ENCODE assay signal across 8 mouse cellular contexts in genomic region chr3:56962248-56963013, GRCm38 (mm10).
A peak's percentile ranks its signal among the peaks of the same experiment; 100 is the strongest.
DNase-seq lines count a peak whose midpoint lies in the region; ATAC-seq and TF ChIP-seq lines count a peak whose summit lies in the region.

No protein-coding gene starts in this region.

- H3K4me1 ChIP-seq in neural tube, embryonic 11.5 days (ENCODE audit: control insufficient read depth, insufficient read depth, low read length): peaks cover under 1% of the 10 kb centered on the region; the same call in 1 of the 2 replicates
- 0 out of 2 replicates have a peak, but pooled peaks cover 3% of the 10 kb centered on the region for H3K4me1 ChIP-seq in forebrain, embryonic 11.5 days (replicated peaks; ENCODE audit: control insufficient read depth, insufficient read depth, low read length)

- WGBS in neural tube, embryonic 11.5 days: 43% methylated on average over 3 of the region's 3 CpGs
- 19% methylated on average over 3 of the region's 3 CpGs for WGBS in forebrain, embryonic 11.5 days

- H3K4me2 ChIP-seq in neural tube, embryonic 11.5 days (ENCODE audit: low read depth): no peak overlapping the region
- no peak overlapping the region for H3K4me2 ChIP-seq in forebrain, embryonic 11.5 days (ENCODE audit: low read depth, low read length, severe bottlenecking)
- H3K4me2 ChIP-seq in myocyte (ENCODE audit: low read depth): peak overlapping the region; percentile 80

- no peak for TF ChIP-seq POLR2A in myocyte (IDR thresholded peaks at IDR 0.05; ENCODE audit: insufficient read length, low read depth)

- H3K4me3 ChIP-seq in neural tube, embryonic 11.5 days (ENCODE audit: low read depth, low read length): no peak overlapping the region
- no peak overlapping the region for H3K4me3 ChIP-seq in forebrain, embryonic 11.5 days (ENCODE audit: low read depth, low read length)
- no peak overlapping the region for H3K4me3 ChIP-seq in myocyte

- ATAC-seq in neural tube, embryonic 11.5 days (ENCODE audit: insufficient read depth, low FRiP score, low TSS enrichment): peak; percentile 83
- ATAC-seq in forebrain, embryonic 11.5 days (replicated peaks; ENCODE audit: low FRiP score): peak; percentile 90
- no peak for ATAC-seq in megakaryocyte progenitor cell, adult 5-6 weeks (replicated peaks; ENCODE audit: poor library complexity)
- no peak for ATAC-seq in inflammation-experienced regulatory T-cells, adult 6 months

- H3K27ac ChIP-seq in neural tube, embryonic 11.5 days (ENCODE audit: low read depth, low read length): no peak overlapping the region
- no peak overlapping the region for H3K27ac ChIP-seq in forebrain, embryonic 11.5 days (ENCODE audit: low read depth, low read length)

- no peaks in the 10 kb centered on the region for H3K27me3 ChIP-seq in neural tube, embryonic 11.5 days (ENCODE audit: control insufficient read depth, insufficient read depth, low read length)
- H3K27me3 ChIP-seq in forebrain, embryonic 11.5 days (ENCODE audit: control insufficient read depth, insufficient read depth, low read length): no peaks in the 10 kb centered on the region
- no peaks in the 10 kb centered on the region for H3K27me3 ChIP-seq in myocyte (ENCODE audit: control insufficient read depth, insufficient read depth, insufficient read length)

- no peaks in the 10 kb centered on the region for H3K9me3 ChIP-seq in neural tube, embryonic 11.5 days (ENCODE audit: control insufficient read depth, low read length)
- H3K9me3 ChIP-seq in forebrain, embryonic 11.5 days (ENCODE audit: control insufficient read depth, low read length): no peaks in the 10 kb centered on the region

- no peak overlapping the region for H3ac ChIP-seq in myocyte (ENCODE audit: control insufficient read depth, insufficient read length)

- peak; percentile 36 for DNase-seq in neural tube, embryonic 11.5 days (ENCODE audit: low spot score)
- DNase-seq in neural tube, embryonic 10.5 days (ENCODE audit: extremely low spot score, low spot score): no peak
- DNase-seq in forebrain, embryonic 11.5 days (ENCODE audit: low spot score): peak; percentile 58
- DNase-seq in layer of hippocampus, adult 8-10 months (ENCODE audit: low spot score in 2 of 2): peak; percentile 78 to 87
- DNase-seq in lung, postnatal 36 days: no peak

- H3K9ac ChIP-seq in neural tube, embryonic 11.5 days (ENCODE audit: low read length): no peak overlapping the region
- no peak overlapping the region for H3K9ac ChIP-seq in forebrain, embryonic 11.5 days (ENCODE audit: low read length)

- no peaks in the 10 kb centered on the region for H3K36me3 ChIP-seq in neural tube, embryonic 11.5 days (ENCODE audit: control insufficient read depth, insufficient read depth, low read length)
- no peaks in the 10 kb centered on the region for H3K36me3 ChIP-seq in forebrain, embryonic 11.5 days (ENCODE audit: control insufficient read depth, insufficient read depth, low read length)
- H3K36me3 ChIP-seq in myocyte (ENCODE audit: control insufficient read depth, insufficient read depth): no peaks in the 10 kb centered on the region

- H3K79me2 ChIP-seq in myocyte (ENCODE audit: control insufficient read depth, insufficient read depth): no peaks in the 10 kb centered on the region

TF ChIP-seq in myocyte, 11 proteins besides CTCF, POLR2A, EP300 and RAD21:
- TF ChIP-seq USF1 (IDR thresholded peaks at IDR 0.05; ENCODE audit: low read depth) (no peak), MAX (IDR thresholded peaks at IDR 0.05; ENCODE audit: low read depth) (no peak), REST (IDR thresholded peaks at IDR 0.05; ENCODE audit: insufficient read depth, insufficient read length) (no peak), SRF (IDR thresholded peaks at IDR 0.05; ENCODE audit: control insufficient read depth, insufficient read length, low read depth) (peak; percentile 39), MYOD1 (IDR thresholded peaks at IDR 0.05; ENCODE audit: control insufficient read depth in 1 of 3, insufficient read length in 2 of 3, low read depth in 2 of 3) (peak in 2 of 3 experiments; percentile 86 to 90), TCF3 (IDR thresholded peaks at IDR 0.05; ENCODE audit: insufficient read length, low read depth) (no peak), E2F4 (IDR thresholded peaks at IDR 0.05; ENCODE audit: insufficient read depth) (no peak), MYOG (IDR thresholded peaks at IDR 0.05; ENCODE audit: control insufficient read depth in 1 of 3, insufficient read depth in 1 of 3, insufficient read length in 2 of 3, low read depth in 2 of 3) (peak; percentile 6 to 66 (median 65)), CEBPB (IDR thresholded peaks at IDR 0.05; ENCODE audit: insufficient read depth, poor library complexity, severe bottlenecking) (no peak), TCF12 (IDR thresholded peaks at IDR 0.05; ENCODE audit: insufficient read depth, poor library complexity, severe bottlenecking) (peak; percentile 63), POLR2AphosphoS2 (IDR thresholded peaks at IDR 0.05; ENCODE audit: insufficient read length, low read depth) (no peak)

Comparison
In these comparisons a context has a peak if more than half of its experiments do, and no peak if none do; other contexts are left out.
1. DNase-seq: peak in neural tube, embryonic 11.5 days (single experiment), forebrain, embryonic 11.5 days (single experiment) and layer of hippocampus, adult 8-10 months (2 of 2); none in neural tube, embryonic 10.5 days (single experiment) and lung, postnatal 36 days (single experiment).
2. ATAC-seq: peak in neural tube, embryonic 11.5 days (single experiment) and forebrain, embryonic 11.5 days (single experiment); none in megakaryocyte progenitor cell, adult 5-6 weeks (single experiment) and inflammation-experienced regulatory T-cells, adult 6 months (single experiment).